Mouse (Mus musculus) hindbrain, embryonic 12.5 days (tissue): ENCODE data around the gene Dnajc7. TPM values are rescaled to one million over a fixed set of nuclear protein-coding genes. Genes with fewer than 3 reads are reported as not detected.
A peak's percentile ranks its signal among the peaks of the same experiment; 100 is the strongest.
"Not testable (repeated sequence)": the region's sequence is repeated elsewhere in the genome, so short reads cannot be mapped to it uniquely, and the experiment has no call there.

ENCODE experiments used
- ATAC-seq: fragments of 200-750 bp; cut with Nextera tagmentation; 2 replicates; pipeline ENCODE4 v1.8.0; 2017; ENCODE audit warnings: moderate TSS enrichment; ENCODE audit not compliant: low FRiP score
- H3K27ac ChIP-seq: fragments of 300-500 bp; sonication (generic); 2 replicates; pipeline ENCODE4 v1.5.1; 2016; ENCODE audit warnings: mild to moderate bottlenecking
- H3K27me3 ChIP-seq: fragments of 300-500 bp; sonication (generic); 2 replicates; pipeline ENCODE4 v1.6.1; 2016; ENCODE audit warnings: mild to moderate bottlenecking
- H3K36me3 ChIP-seq: fragments of 300-500 bp; sonication (generic); 2 replicates; pipeline ENCODE4 v1.6.1; 2016; ENCODE audit warnings: mild to moderate bottlenecking
- H3K4me1 ChIP-seq: fragments of 300-500 bp; sonication (generic); 2 replicates; pipeline ENCODE4 v1.6.1; 2016
- H3K4me2 ChIP-seq: fragments of 300-500 bp; sonication (generic); replicated peaks from 2 replicates; pipeline ENCODE4 v1.6.1; 2016; ENCODE audit warnings: mild to moderate bottlenecking
- H3K4me3 ChIP-seq: fragments of 300-500 bp; sonication (generic); 2 replicates; pipeline ENCODE4 v1.5.1; 2016; ENCODE audit warnings: mild to moderate bottlenecking
- H3K9ac ChIP-seq: fragments of 300-500 bp; sonication (generic); 2 replicates; pipeline ENCODE4 v1.6.1; 2016; ENCODE audit warnings: mild to moderate bottlenecking, moderate library complexity
- H3K9me3 ChIP-seq: fragments of 300-500 bp; sonication (generic); replicated peaks from 2 replicates; pipeline ENCODE4 v1.6.1; 2016; ENCODE audit warnings: mild to moderate bottlenecking
- WGBS: fragments of 180-500 bp; shearing (Covaris S2); methylation state at CpG from one replicate; pipeline ENCODE4 v1.1.7; 2016; 5-methylcytosine and 5-hydroxymethylcytosine counted together
- polyA plus RNA-seq: library from polyadenylated mRNA; unstranded; fragments of >200 nt; fragmentation: Nextera tagmentation; extraction: Ambion mirVana; gene quantifications from 2 replicates; pipeline ENCODE4 v1.2.1, GENCODE M21; 2016

The Dnajc7 gene
- polyA plus RNA-seq, 1 experiment from 2014 or later = 311 TPM

- no peak overlapping the region for H3K4me2 ChIP-seq
- H3K27me3 ChIP-seq = no peaks in the 10 kb centered on the region
- H3K9ac ChIP-seq = no peak overlapping the region
- H3K4me1 ChIP-seq = no peaks in the 10 kb centered on the region
- H3K27ac ChIP-seq = no peak overlapping the region
- H3K36me3 ChIP-seq = peaks cover 92% of the 10 kb centered on the region
- 93% methylated on average over 7 of the region's 7 CpGs for WGBS
- H3K9me3 ChIP-seq = no peaks in the 10 kb centered on the region
- no peak for ATAC-seq
- H3K4me3 ChIP-seq = no peak overlapping the region
These were observed 25.4 kb downstream of the Dnajc7 start for GRCm38 (mm10) chr11:100594608-100595007.

- peaks cover 92% of the 10 kb centered on the region for H3K36me3 ChIP-seq
- H3K4me2 ChIP-seq = no peak overlapping the region
- 90% methylated on average over 11 of the region's 11 CpGs for WGBS
These were observed 27.5 kb downstream of the Dnajc7 start for GRCm38 (mm10) chr11:100592346-100593046.

GRCm38 (mm10) chr11:100588462-100588861, 31.5 kb downstream of the Dnajc7 start:
- no peak overlapping the region for H3K9ac ChIP-seq
- peaks cover 97% of the 10 kb centered on the region for H3K36me3 ChIP-seq
- no peak overlapping the region for H3K4me2 ChIP-seq
- H3K9me3 ChIP-seq = no peaks in the 10 kb centered on the region
- no peaks in the 10 kb centered on the region for H3K4me1 ChIP-seq
- no peak overlapping the region for H3K4me3 ChIP-seq
- ATAC-seq = no peak
- no peak overlapping the region for H3K27ac ChIP-seq
- 96% methylated on average over 2 of the region's 2 CpGs for WGBS
- no peaks in the 10 kb centered on the region for H3K27me3 ChIP-seq

More at GRCm38 (mm10) chr11:100592346-100593046, 27.5 kb downstream of the Dnajc7 start:
- Histone ChIP-seq H3K27ac (no peak overlapping the region), H3K4me1 (no peaks in the 10 kb centered on the region), H3K27me3 (no peaks in the 10 kb centered on the region), H3K9ac (no peak overlapping the region), H3K9me3 (no peaks in the 10 kb centered on the region), H3K4me3 (no peak overlapping the region)
- no peak for ATAC-seq

DNA sequence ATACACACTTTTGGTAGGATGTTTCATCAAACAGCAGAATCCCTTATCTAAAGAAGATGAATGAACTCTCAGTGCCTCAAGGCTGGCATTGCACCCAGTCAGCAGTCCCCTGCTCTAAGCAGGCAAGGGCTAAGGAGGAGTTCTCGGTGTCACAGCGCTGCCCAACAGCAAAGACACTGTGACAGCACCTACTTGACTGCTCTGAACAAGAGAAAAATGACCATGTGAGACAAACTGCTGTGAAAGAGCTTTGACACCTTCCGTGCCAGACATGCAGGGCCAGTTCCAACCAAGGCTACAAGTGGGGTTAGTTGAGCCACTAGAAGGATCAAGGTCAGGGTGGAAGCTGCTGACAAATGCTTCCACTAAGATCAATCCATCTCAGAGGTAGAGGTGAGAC, 34.8 kb downstream of the Dnajc7 start:
- Histone ChIP-seq H3K27ac (no peak overlapping the region), H3K27me3 (no peaks in the 10 kb centered on the region), H3K9ac (no peak overlapping the region), H3K4me2 (no peak overlapping the region), H3K4me1 (no peaks in the 10 kb centered on the region), H3K9me3 (no peaks in the 10 kb centered on the region), H3K36me3 (peaks cover 100% of the 10 kb centered on the region), H3K4me3 (no peak overlapping the region)
- no peak for ATAC-seq
- 96% methylated on average over 3 of the region's 3 CpGs for WGBS

- H3K9me3 ChIP-seq = no peaks in the 10 kb centered on the region
- no peak overlapping the region for H3K4me3 ChIP-seq
- no peaks in the 10 kb centered on the region for H3K27me3 ChIP-seq
- H3K4me1 ChIP-seq = no peaks in the 10 kb centered on the region
- H3K9ac ChIP-seq = no peak overlapping the region
- peaks cover 98% of the 10 kb centered on the region for H3K36me3 ChIP-seq
- H3K4me2 ChIP-seq = no peak overlapping the region
- no peak overlapping the region for H3K27ac ChIP-seq
- WGBS = 89% methylated on average over 7 of the region's 7 CpGs
- ATAC-seq = no peak
These were observed 35.4 kb downstream of the Dnajc7 start for GRCm38 (mm10) chr11:100584561-100584961.

DNA sequence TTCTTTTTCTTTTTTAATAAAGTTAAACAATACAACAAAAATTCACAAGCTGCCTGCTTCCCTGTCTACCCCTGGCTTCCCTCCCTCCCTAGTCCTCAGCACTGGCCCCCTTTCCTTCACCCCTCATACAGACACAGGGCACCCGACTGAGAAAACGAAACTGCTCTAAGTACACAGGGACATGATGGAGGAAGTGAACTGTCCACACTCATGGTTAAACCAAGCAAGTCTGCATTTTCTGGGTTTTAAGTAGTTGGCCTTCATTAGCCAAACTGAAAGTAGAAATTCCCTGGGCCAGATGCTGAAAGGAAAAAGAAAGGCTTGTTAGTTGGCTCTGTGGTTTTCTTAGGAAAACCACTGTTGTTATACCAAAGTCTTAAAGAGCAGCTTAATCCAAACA, 37.1 kb downstream of the Dnajc7 start:
- Histone ChIP-seq H3K27ac (no peak overlapping the region), H3K36me3 (peaks cover 93% of the 10 kb centered on the region), H3K4me3 (no peak overlapping the region), H3K4me2 (no peak overlapping the region), H3K9me3 (no peaks in the 10 kb centered on the region), H3K27me3 (no peaks in the 10 kb centered on the region), H3K9ac (no peak overlapping the region), H3K4me1 (0 out of 2 replicates have a peak, but pooled peaks cover 2% of the 10 kb centered on the region)
- WGBS = 95% methylated on average over 2 of the region's 2 CpGs
- ATAC-seq = no peak

- H3K9me3 ChIP-seq, H3K9ac ChIP-seq, H3K27me3 ChIP-seq, H3K4me2 ChIP-seq, ATAC-seq, H3K4me1 ChIP-seq, H3K4me3 ChIP-seq, H3K27ac ChIP-seq: not testable (repeated sequence)
- peaks cover 89% of the 10 kb centered on the region for H3K36me3 ChIP-seq
- 100% methylated on average over 1 of the region's 1 CpGs for WGBS
These were observed 37.6 kb downstream of the Dnajc7 start for GRCm38 (mm10) chr11:100582413-100582812.

DNA sequence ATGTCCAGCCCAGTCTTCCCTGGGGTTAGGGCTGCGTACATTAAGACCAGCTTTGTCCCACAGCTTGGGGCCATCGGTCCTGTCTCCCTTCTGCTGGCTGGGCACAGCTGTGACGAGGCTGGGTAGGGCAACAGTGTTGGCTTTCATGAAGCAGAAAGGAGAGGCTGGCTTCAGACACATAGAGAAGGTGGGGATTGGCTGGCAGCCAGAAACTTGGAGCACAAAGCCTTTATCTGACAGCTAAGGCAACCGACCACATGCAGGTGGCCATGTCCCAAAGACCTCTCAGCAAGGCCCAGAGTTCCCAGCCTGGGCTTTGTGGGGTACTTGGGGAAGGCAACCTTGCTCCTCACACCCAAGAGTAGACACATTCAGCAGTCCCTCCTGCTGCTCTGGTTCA, 38.2 kb downstream of the Dnajc7 start:
- 0 out of 2 replicates have a peak, but pooled peaks cover 5% of the 10 kb centered on the region for H3K4me1 ChIP-seq
- no peak overlapping the region for H3K4me3 ChIP-seq
- H3K27ac ChIP-seq = peak overlapping the region; percentile 45
- no peaks in the 10 kb centered on the region for H3K27me3 ChIP-seq
- no peak overlapping the region for H3K9ac ChIP-seq
- peaks cover 83% of the 10 kb centered on the region for H3K36me3 ChIP-seq
- no peak for ATAC-seq
- no peaks in the 10 kb centered on the region for H3K9me3 ChIP-seq
- H3K4me2 ChIP-seq = no peak overlapping the region
- 79% methylated on average over 4 of the region's 4 CpGs for WGBS

- Histone ChIP-seq H3K4me1 (peaks cover 12% of the 10 kb centered on the region), H3K36me3 (peaks cover 68% of the 10 kb centered on the region), H3K9ac (no peak overlapping the region), H3K4me2 (no peak overlapping the region), H3K27ac (no peak overlapping the region), H3K27me3 (no peaks in the 10 kb centered on the region), H3K9me3 (no peaks in the 10 kb centered on the region), H3K4me3 (no peak overlapping the region)
- WGBS = 83% methylated on average over 13 of the region's 13 CpGs
- ATAC-seq = no peak
These were observed 39.7 kb downstream of the Dnajc7 start for GRCm38 (mm10) chr11:100580275-100580674.

DNA sequence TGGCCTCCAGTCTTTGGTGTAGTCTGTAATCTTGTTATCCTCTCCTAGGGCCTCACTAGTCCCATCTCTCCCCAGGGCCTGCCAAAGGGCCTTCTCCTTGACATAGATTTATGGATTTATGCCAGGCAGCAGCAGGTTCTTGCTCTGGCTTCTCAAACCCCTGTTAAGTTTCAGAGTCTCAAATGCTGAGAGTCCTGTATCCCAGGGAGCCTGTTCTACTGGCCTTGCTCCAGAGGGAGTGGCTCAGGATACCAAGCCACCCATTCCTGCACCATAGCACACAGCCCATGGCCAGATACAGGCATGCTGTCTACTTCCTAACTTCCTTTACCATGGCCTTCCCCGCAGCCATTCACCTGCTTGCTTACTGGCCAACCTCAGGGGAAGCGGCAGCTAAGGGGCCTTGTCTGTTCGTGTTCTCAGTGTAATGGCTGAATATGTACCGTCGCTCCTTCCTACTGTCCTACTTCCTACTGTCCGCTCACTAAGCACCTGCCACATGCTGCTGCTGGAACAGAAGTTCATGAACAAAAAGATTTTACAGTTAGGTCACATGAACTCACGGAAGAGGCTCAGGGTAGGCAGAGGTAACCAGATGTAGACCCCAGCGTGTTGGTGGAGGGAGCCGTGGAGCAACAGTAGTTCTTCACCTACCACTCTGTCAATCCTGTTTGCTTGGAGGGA, 40.7 kb downstream of the Dnajc7 start:
- peaks cover 20% of the 10 kb centered on the region for H3K4me1 ChIP-seq
- no peak overlapping the region for H3K4me2 ChIP-seq
- no peak overlapping the region for H3K4me3 ChIP-seq
- no peak overlapping the region for H3K27ac ChIP-seq
- H3K9me3 ChIP-seq = no peaks in the 10 kb centered on the region
- no peak overlapping the region for H3K9ac ChIP-seq
- WGBS = 94% methylated on average over 9 of the region's 9 CpGs
- H3K27me3 ChIP-seq = no peaks in the 10 kb centered on the region
- no peak for ATAC-seq
- H3K36me3 ChIP-seq = peaks cover 58% of the 10 kb centered on the region

DNA sequence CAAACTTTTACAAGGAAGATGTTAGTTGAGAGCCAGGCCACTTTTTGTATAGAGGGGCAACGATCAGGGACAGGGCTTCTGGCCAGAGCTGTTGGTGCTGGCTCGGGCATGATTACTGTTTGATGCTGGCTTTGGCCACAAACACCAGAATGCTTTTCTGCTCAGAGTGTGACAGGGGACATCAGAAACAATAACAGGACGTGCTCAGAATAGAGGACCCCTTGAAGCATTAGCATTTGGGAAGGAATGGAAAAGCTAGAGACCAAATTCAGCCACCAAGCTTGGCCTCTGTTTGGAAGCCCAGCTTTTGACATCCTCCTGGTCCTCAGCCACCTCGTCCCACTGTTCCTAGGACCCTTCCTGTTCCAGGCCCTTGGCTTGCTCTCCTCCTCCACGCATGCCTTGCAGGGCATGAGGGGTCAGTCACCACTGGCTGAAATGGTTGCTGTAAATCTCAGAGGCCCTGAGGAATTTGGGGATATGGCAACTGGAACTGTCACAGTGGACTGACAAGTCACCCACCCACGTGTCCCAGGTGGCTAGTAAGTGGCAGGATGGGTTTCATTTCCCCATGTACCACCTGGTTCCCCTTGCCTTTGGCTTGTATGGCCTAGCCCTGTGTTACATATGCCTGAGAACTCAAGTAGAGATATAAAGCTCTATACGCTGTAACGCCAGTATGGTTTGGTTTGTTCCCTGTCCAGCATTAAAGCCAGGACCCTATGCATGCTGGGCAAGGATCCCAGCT, 41.9 kb downstream of the Dnajc7 start:
- peaks cover 20% of the 10 kb centered on the region for H3K4me1 ChIP-seq
- H3K36me3 ChIP-seq = peaks cover 45% of the 10 kb centered on the region
- no peak overlapping the region for H3K4me3 ChIP-seq
- H3K9me3 ChIP-seq = no peaks in the 10 kb centered on the region
- no peak overlapping the region for H3K9ac ChIP-seq
- H3K27me3 ChIP-seq = no peaks in the 10 kb centered on the region
- WGBS = 80% methylated on average over 8 of the region's 8 CpGs
- no peak for ATAC-seq
- H3K4me2 ChIP-seq = no peak overlapping the region
- no peak overlapping the region for H3K27ac ChIP-seq

- Histone ChIP-seq H3K9me3 (no peaks in the 10 kb centered on the region), H3K9ac (no peak overlapping the region), H3K27ac (no peak overlapping the region), H3K27me3 (peaks cover 10% of the 10 kb centered on the region), H3K4me3 (no peak overlapping the region), H3K4me1 (peaks cover 25% of the 10 kb centered on the region), H3K36me3 (peaks cover 28% of the 10 kb centered on the region), H3K4me2 (no peak overlapping the region; the same call in 1 of the 2 replicates)
- 69% methylated on average over 21 of the region's 21 CpGs for WGBS
- ATAC-seq = no peak
These were observed 43.7 kb downstream of the Dnajc7 start for GRCm38 (mm10) chr11:100576256-100576655.
